In the genomic region with DNA sequence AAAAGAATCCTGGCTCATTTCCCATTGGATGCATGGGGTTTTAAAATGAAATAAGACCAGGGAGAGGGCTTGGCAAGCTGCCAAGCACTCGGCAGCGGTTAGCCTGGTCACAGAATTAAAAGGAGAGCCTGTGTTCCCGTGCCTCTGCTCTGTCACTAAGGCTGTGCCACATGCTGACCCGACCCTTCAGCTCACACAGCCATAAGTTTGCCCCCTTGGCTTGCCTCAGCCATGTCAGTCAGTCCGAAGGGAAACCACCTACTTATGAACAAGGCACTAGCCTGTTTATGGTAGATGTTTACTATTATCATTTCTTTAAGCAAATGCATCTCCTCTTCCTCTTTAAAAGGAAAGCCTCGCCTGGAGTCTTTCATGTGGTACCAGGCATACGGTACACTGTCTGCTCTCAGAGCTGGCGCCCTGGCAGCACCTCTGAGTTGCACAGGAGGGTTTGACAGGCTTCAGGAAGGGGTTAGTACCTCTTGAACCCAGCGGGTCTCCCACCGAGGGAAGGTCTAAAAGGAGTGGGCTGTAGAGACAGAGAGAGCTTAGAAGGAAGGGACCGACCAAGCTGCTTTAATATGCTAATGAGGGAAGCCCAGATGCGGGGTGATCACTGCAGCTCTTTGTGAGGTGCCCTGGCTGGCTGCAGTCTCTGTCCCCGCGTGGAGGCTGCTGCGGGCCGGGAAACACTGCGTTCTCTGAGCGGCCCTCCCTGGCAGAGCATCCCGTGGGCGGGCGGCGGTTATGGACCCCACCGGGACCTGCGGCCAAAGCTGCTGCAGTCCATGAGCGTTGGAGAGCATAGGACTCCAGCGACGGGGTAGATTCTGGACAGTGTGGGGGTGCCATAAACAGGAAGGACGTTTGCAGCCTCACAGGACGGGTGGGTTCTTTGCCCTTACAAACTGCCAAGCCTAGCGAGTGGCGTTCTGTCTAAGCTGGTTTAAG, we compare ENCODE assay signal across 7 mouse cellular contexts. TPM values are rescaled to one million over a fixed set of nuclear protein-coding genes. Genes with fewer than 3 reads are reported as not detected.
DNase-seq lines count a peak whose midpoint lies in the region; ATAC-seq and TF ChIP-seq lines count a peak whose summit lies in the region.

No protein-coding gene starts in this region.

- H3K27me3 ChIP-seq in embryonic facial prominence, embryonic 14.5 days (replicated peaks; ENCODE audit: control insufficient read depth, insufficient read depth, low read length): no peaks in the 10 kb centered on the region
- no peaks in the 10 kb centered on the region for H3K27me3 ChIP-seq in midbrain, embryonic 13.5 days

- H3K9me3 ChIP-seq in ES-E14 (ENCODE audit: control insufficient read depth, insufficient read depth, low read depth, low read length): no peaks in the 10 kb centered on the region
- no peaks in the 10 kb centered on the region for H3K9me3 ChIP-seq in embryonic facial prominence, embryonic 14.5 days (ENCODE audit: control insufficient read depth, low read length)
- H3K9me3 ChIP-seq in midbrain, embryonic 13.5 days: no peaks in the 10 kb centered on the region

- peak; percentile 91 for ATAC-seq in embryonic facial prominence, embryonic 14.5 days (ENCODE audit: low read depth)
- peak; percentile 59 to 68 for ATAC-seq in hematopoietic stem cell, adult 5-6 weeks (replicated peaks in 1 of 2; ENCODE audit: insufficient read depth in 1 of 2, low FRiP score in 2 of 2, low TSS enrichment in 1 of 2, low read depth in 1 of 2, poor library complexity in 2 of 2, severe bottlenecking in 2 of 2)
- ATAC-seq in midbrain, embryonic 13.5 days: peak; percentile 93

- peak overlapping the region; percentile 81 for H3K4me2 ChIP-seq in embryonic facial prominence, embryonic 14.5 days (ENCODE audit: low read depth, low read length)
- peak overlapping the region; percentile 81 for H3K4me2 ChIP-seq in midbrain, embryonic 13.5 days (replicated peaks)

- peak overlapping the region; percentile 42 to 57; a peak in 3 of 4 replicates for H3K4me3 ChIP-seq in ES-E14 (ENCODE audit: insufficient read depth in 1 of 2, low read depth in 1 of 2, low read length in 2 of 2, poor library complexity in 1 of 2, severe bottlenecking in 1 of 2)
- H3K4me3 ChIP-seq in embryonic facial prominence, embryonic 14.5 days (ENCODE audit: low read depth, low read length): peak overlapping the region; percentile 39
- H3K4me3 ChIP-seq in midbrain, embryonic 13.5 days (replicated peaks): peak overlapping the region; percentile 50

- DNase-seq in ES-E14 (ENCODE audit: low read depth, low spot score): no peak
- peak; percentile 21 for DNase-seq in adrenal gland, adult 2 months
- DNase-seq in embryonic facial prominence, embryonic 14.5 days (ENCODE audit: low spot score): peak; percentile 95
- peak; percentile 49 to 51 for DNase-seq in layer of hippocampus, postnatal 36 days
- DNase-seq in spleen, adult 12 weeks (ENCODE audit: low spot score): no peak

- peak overlapping the region; percentile 2; the same call in 1 of the 2 replicates for H3K9ac ChIP-seq in ES-E14 (ENCODE audit: insufficient read depth, low read depth, low read length, poor library complexity, severe bottlenecking)
- peak overlapping the region; percentile 62 for H3K9ac ChIP-seq in embryonic facial prominence, embryonic 14.5 days (ENCODE audit: low read depth, low read length)
- H3K9ac ChIP-seq in midbrain, embryonic 13.5 days (replicated peaks): peak overlapping the region; percentile 80

- in situ Hi-C loops in ES-E14 (cut with MboI; ENCODE audit: low sequenced_read_pairs in 2 of 2, unreplicated experiment in 2 of 2): no loop called here

- H3K36me3 ChIP-seq in ES-E14 (ENCODE audit: control insufficient read depth, insufficient read depth, low read length, poor library complexity, severe bottlenecking): no peaks in the 10 kb centered on the region
- no peaks in the 10 kb centered on the region for H3K36me3 ChIP-seq in embryonic facial prominence, embryonic 14.5 days (ENCODE audit: control insufficient read depth, insufficient read depth, low read length)
- H3K36me3 ChIP-seq in midbrain, embryonic 13.5 days: peaks cover 3% of the 10 kb centered on the region; the same call in 1 of the 2 replicates

- H3K4me1 ChIP-seq in ES-E14 (ENCODE audit: control insufficient read depth in 2 of 2, insufficient read depth in 2 of 2, low read length in 2 of 2, poor library complexity in 1 of 2): no peaks in the 10 kb centered on the region
- peaks cover 12% of the 10 kb centered on the region for H3K4me1 ChIP-seq in embryonic facial prominence, embryonic 14.5 days (ENCODE audit: control insufficient read depth, insufficient read depth, low read length)
- H3K4me1 ChIP-seq in midbrain, embryonic 13.5 days (replicated peaks): peaks cover 22% of the 10 kb centered on the region

- H3K27ac ChIP-seq in ES-E14 (ENCODE audit: insufficient read depth, low read depth, low read length, poor library complexity, severe bottlenecking): no peak overlapping the region
- H3K27ac ChIP-seq in embryonic facial prominence, embryonic 14.5 days (replicated peaks; ENCODE audit: low read depth, low read length): peak overlapping the region; percentile 24
- H3K27ac ChIP-seq in midbrain, embryonic 13.5 days: peak overlapping the region; percentile 93

- 4% methylated on average over 31 of the region's 31 CpGs for WGBS in embryonic facial prominence, embryonic 14.5 days
- WGBS in midbrain, embryonic 13.5 days: under 1% methylated on average over 31 of the region's 31 CpGs

TF ChIP-seq in ES-E14, 5 proteins besides CTCF, POLR2A, EP300 and RAD21:
- TF ChIP-seq ZNF384 (IDR thresholded peaks at IDR 0.05; ENCODE audit: low read depth, low read length) (no peak), HCFC1 (IDR thresholded peaks at IDR 0.05; ENCODE audit: borderline replicate concordance, insufficient read depth, low read length) (no peak), CHD2 (IDR thresholded peaks at IDR 0.05; ENCODE audit: low read depth, low read length) (no peak), MAFK (IDR thresholded peaks at IDR 0.05; ENCODE audit: insufficient read depth, low read depth, low read length) (no peak), ZC3H11A (IDR thresholded peaks at IDR 0.05; ENCODE audit: borderline replicate concordance, low read depth, low read length) (no peak)

RNA-seq across cellular contexts. Expression of a gene that starts 14.0 kb away (rescaled TPM):
- 0.74 and 0.80 TPM in 2 replicates for total RNA-seq in ES-E14 (2012; rRNA removed)
- 1 to 10 TPM in 1 of 2 experiments, under 1 TPM in 1; 0.98 to 1.3 TPM for total RNA-seq in adrenal gland, adult 2 months (2021)
- 0.46 and 1.0 TPM in 2 replicates for polyA plus RNA-seq in adrenal gland, adult 2 months (2012; rRNA removed)
- polyA plus RNA-seq in embryonic facial prominence, embryonic 14.5 days (2014; fragmentation: Nextera tagmentation; extraction: Ambion mirVana): 4.3 and 4.5 TPM in 2 replicates
- not detected in 2 replicates for total RNA-seq in hematopoietic stem cell, adult 5-6 weeks (2017)
- total RNA-seq in layer of hippocampus, postnatal 36 days (2021): 10 to 100 TPM; 32.1 to 33.9 TPM
- polyA plus RNA-seq in midbrain, embryonic 13.5 days (2015; fragmentation: Nextera tagmentation; extraction: Ambion mirVana): 33.0 and 36.3 TPM in 2 replicates

Comparison
In these comparisons a context has a peak if more than half of its experiments do, and no peak if none do; other contexts are left out.
1. DNase-seq: peak in adrenal gland, adult 2 months (single experiment), embryonic facial prominence, embryonic 14.5 days (single experiment) and layer of hippocampus, postnatal 36 days (2 of 2); none in ES-E14 (single experiment) and spleen, adult 12 weeks (single experiment).
2. H3K9ac ChIP-seq: peak in every context shown above with its lines; median percentile 80 in midbrain, embryonic 13.5 days; 62 in embryonic facial prominence, embryonic 14.5 days; 2 in ES-E14.
3. RNA of a gene that starts 14.0 kb away (total RNA-seq): 32.1 to 33.9 TPM in layer of hippocampus, postnatal 36 days; 0.98 to 1.3 TPM in adrenal gland, adult 2 months, 0.74 to 0.80 TPM in ES-E14 and not detected in hematopoietic stem cell, adult 5-6 weeks; every median in the first group is over 10 times any median in the second.
4. Peak in every context shown above with its lines, with median percentiles within 50 percentile points of each other: H3K4me3 ChIP-seq and ATAC-seq.